In genomic region chr10:75835307-75835706, GRCm38 (mm10) we compare ENCODE assay signal across 8 mouse cellular contexts. TPM values are rescaled to one million over a fixed set of nuclear protein-coding genes. Genes with fewer than 3 reads are reported as not detected.
DNase-seq lines count a peak whose midpoint lies in the region; ATAC-seq lines count a peak whose summit lies in the region.

No protein-coding gene starts in this region.

- H3K9ac ChIP-seq in forebrain, embryonic 11.5 days (ENCODE audit: low read length) = no peak overlapping the region
- no peak overlapping the region for H3K9ac ChIP-seq in limb, embryonic 11.5 days (ENCODE audit: low read length)
- H3K9ac ChIP-seq in midbrain, embryonic 11.5 days (ENCODE audit: low read length) = no peak overlapping the region
- H3K9ac ChIP-seq in stomach, embryonic 16.5 days (ENCODE audit: low read length) = peak overlapping the region; percentile 68

- no peak overlapping the region for H3K27ac ChIP-seq in forebrain, embryonic 11.5 days (ENCODE audit: low read depth, low read length)
- H3K27ac ChIP-seq in limb, embryonic 11.5 days (replicated peaks; ENCODE audit: low read depth, low read length) = no peak overlapping the region
- no peak overlapping the region for H3K27ac ChIP-seq in midbrain, embryonic 11.5 days (ENCODE audit: low read depth, low read length)
- peak overlapping the region; percentile 64 for H3K27ac ChIP-seq in stomach, embryonic 16.5 days (ENCODE audit: low read length)

- peak overlapping the region; percentile 57; the same call in 1 of the 2 replicates for H3K4me2 ChIP-seq in forebrain, embryonic 11.5 days (ENCODE audit: low read depth, low read length, severe bottlenecking)
- H3K4me2 ChIP-seq in limb, embryonic 11.5 days (ENCODE audit: low read depth, severe bottlenecking) = peak overlapping the region; percentile 32
- peak overlapping the region; percentile 32 for H3K4me2 ChIP-seq in midbrain, embryonic 11.5 days
- H3K4me2 ChIP-seq in stomach, embryonic 16.5 days (ENCODE audit: low read depth, low read length) = peak overlapping the region; percentile 84

- no peaks in the 10 kb centered on the region for H3K36me3 ChIP-seq in forebrain, embryonic 11.5 days (ENCODE audit: control insufficient read depth, insufficient read depth, low read length)
- no peaks in the 10 kb centered on the region for H3K36me3 ChIP-seq in limb, embryonic 11.5 days (ENCODE audit: control insufficient read depth, insufficient read depth, low read length)
- no peaks in the 10 kb centered on the region for H3K36me3 ChIP-seq in midbrain, embryonic 11.5 days (ENCODE audit: control insufficient read depth, insufficient read depth, low read length)
- no peaks in the 10 kb centered on the region for H3K36me3 ChIP-seq in stomach, embryonic 16.5 days (ENCODE audit: control insufficient read depth, insufficient read depth, low read length)

- peaks cover 4% of the 10 kb centered on the region for H3K4me1 ChIP-seq in forebrain, embryonic 11.5 days (replicated peaks; ENCODE audit: control insufficient read depth, insufficient read depth, low read length)
- H3K4me1 ChIP-seq in limb, embryonic 11.5 days (ENCODE audit: control insufficient read depth, insufficient read depth, low read length) = peaks cover 10% of the 10 kb centered on the region
- H3K4me1 ChIP-seq in midbrain, embryonic 11.5 days (ENCODE audit: control insufficient read depth, insufficient read depth, low read length) = peaks cover 18% of the 10 kb centered on the region
- H3K4me1 ChIP-seq in stomach, embryonic 16.5 days (ENCODE audit: control insufficient read depth, insufficient read depth, low read length) = peaks cover 22% of the 10 kb centered on the region

- no peaks in the 10 kb centered on the region for H3K9me3 ChIP-seq in forebrain, embryonic 11.5 days (ENCODE audit: control insufficient read depth, low read length)
- H3K9me3 ChIP-seq in limb, embryonic 11.5 days (ENCODE audit: control insufficient read depth, low read length) = no peaks in the 10 kb centered on the region
- no peaks in the 10 kb centered on the region for H3K9me3 ChIP-seq in midbrain, embryonic 11.5 days (ENCODE audit: control insufficient read depth, low read length)
- H3K9me3 ChIP-seq in stomach, embryonic 16.5 days (replicated peaks; ENCODE audit: control insufficient read depth, low read length) = no peaks in the 10 kb centered on the region

- DNase-seq in cerebellum, adult 11-12 months = peak; percentile 64
- no peak for DNase-seq in cerebellum, postnatal 4 days (ENCODE audit: low spot score in 2 of 2)
- peak; percentile 83 for DNase-seq in adrenal gland, postnatal 10 days
- DNase-seq in forebrain, embryonic 11.5 days (ENCODE audit: low spot score) = peak; percentile 64
- DNase-seq in heart, postnatal 36 days = peak; percentile 61 to 69
- DNase-seq in limb, embryonic 11.5 days (ENCODE audit: low spot score) = peak; percentile 53
- DNase-seq in midbrain, embryonic 11.5 days (ENCODE audit: low spot score, missing footprints) = peak; percentile 91

- no peak for ATAC-seq in forebrain, embryonic 11.5 days (replicated peaks; ENCODE audit: low FRiP score)
- ATAC-seq in limb, embryonic 11.5 days (ENCODE audit: insufficient number of reproducible peaks, low FRiP score, low TSS enrichment, low read depth) = no peak
- ATAC-seq in midbrain, embryonic 11.5 days (ENCODE audit: low FRiP score) = no peak
- peak; percentile 35; the same call in 1 of the 2 replicates for ATAC-seq in stomach, embryonic 16.5 days (ENCODE audit: insufficient read depth, low FRiP score)

- 1% methylated on average over 10 of the region's 10 CpGs for WGBS in forebrain, embryonic 11.5 days
- under 1% methylated on average over 10 of the region's 10 CpGs for WGBS in limb, embryonic 11.5 days
- WGBS in midbrain, embryonic 11.5 days = 3% methylated on average over 10 of the region's 10 CpGs
- WGBS in stomach, embryonic 16.5 days = 1% methylated on average over 10 of the region's 10 CpGs

- H3K4me3 ChIP-seq in forebrain, embryonic 11.5 days (ENCODE audit: low read depth, low read length) = peak overlapping the region; percentile 9; the same call in 1 of the 2 replicates
- peak overlapping the region; percentile 19; the same call in 1 of the 2 replicates for H3K4me3 ChIP-seq in limb, embryonic 11.5 days (ENCODE audit: low read depth, low read length)
- H3K4me3 ChIP-seq in midbrain, embryonic 11.5 days (ENCODE audit: low read depth, low read length) = 0 out of 2 replicates have a peak overlapping the region, but pooled peaks have one; percentile 2
- H3K4me3 ChIP-seq in stomach, embryonic 16.5 days (replicated peaks; ENCODE audit: low read length) = peak overlapping the region; percentile 47

- intact Hi-C loops in heart, postnatal 36 days (cut with DNase I) = loop anchor here (5.0 kb wide), 1 partner anchor 248 kb away; the partner anchor contains the start of gene Ggt5

- H3K27me3 ChIP-seq in forebrain, embryonic 11.5 days (ENCODE audit: control insufficient read depth, insufficient read depth, low read length) = peaks cover 14% of the 10 kb centered on the region; the same call in 1 of the 2 replicates
- no peaks in the 10 kb centered on the region for H3K27me3 ChIP-seq in limb, embryonic 11.5 days (ENCODE audit: control insufficient read depth, insufficient read depth, low read length)
- H3K27me3 ChIP-seq in midbrain, embryonic 11.5 days (ENCODE audit: control insufficient read depth, insufficient read depth, low read length) = peaks cover 8% of the 10 kb centered on the region; the same call in 1 of the 2 replicates
- H3K27me3 ChIP-seq in stomach, embryonic 16.5 days (ENCODE audit: control insufficient read depth, insufficient read depth, low read length) = no peaks in the 10 kb centered on the region

RNA-seq across cellular contexts. Expression of gene Gstt2, which starts 1.9 kb away (rescaled TPM):
- 10 to 100 TPM; 38.2 to 45.8 TPM for total RNA-seq in adrenal gland, postnatal 10 days (2021)
- polyA plus RNA-seq in forebrain, embryonic 11.5 days (2014; fragmentation: Nextera tagmentation; extraction: Ambion mirVana) = 6.9 and 8.8 TPM in 2 replicates
- total RNA-seq in heart, postnatal 36 days (2021) = 10 to 100 TPM; 13.2 to 13.5 TPM
- 7.8 and 9.5 TPM in 2 replicates for polyA plus RNA-seq in limb, embryonic 11.5 days (2014; fragmentation: Nextera tagmentation; extraction: Ambion mirVana)
- polyA plus RNA-seq in midbrain, embryonic 11.5 days (2014; fragmentation: Nextera tagmentation; extraction: Ambion mirVana) = 6.3 and 8.4 TPM in 2 replicates
- polyA plus RNA-seq in stomach, embryonic 16.5 days (2015; fragmentation: Nextera tagmentation; extraction: Ambion mirVana) = 64.8 and 76.9 TPM in 2 replicates

RNA-seq across cellular contexts. Expression of gene Gstt4, which starts 13.0 kb away (rescaled TPM):
- 1 to 10 TPM in 1 of 2 experiments, under 1 TPM in 1; 0.36 to 1.0 TPM for total RNA-seq in adrenal gland, postnatal 10 days (2021)
- not detected in 2 replicates for polyA plus RNA-seq in forebrain, embryonic 11.5 days (2014; fragmentation: Nextera tagmentation; extraction: Ambion mirVana)
- total RNA-seq in heart, postnatal 36 days (2021) = not detected
- not detected in 2 replicates for polyA plus RNA-seq in limb, embryonic 11.5 days (2014; fragmentation: Nextera tagmentation; extraction: Ambion mirVana)
- not detected in 2 replicates for polyA plus RNA-seq in midbrain, embryonic 11.5 days (2014; fragmentation: Nextera tagmentation; extraction: Ambion mirVana)
- not detected in 2 replicates for polyA plus RNA-seq in stomach, embryonic 16.5 days (2015; fragmentation: Nextera tagmentation; extraction: Ambion mirVana)

RNA-seq across cellular contexts. Expression of gene Mif, which starts 24.7 kb away (rescaled TPM):
- total RNA-seq in adrenal gland, postnatal 10 days (2021) = 100 to 1,000 TPM; 267 to 281 TPM
- 2,277 and 2,481 TPM in 2 replicates for polyA plus RNA-seq in forebrain, embryonic 11.5 days (2014; fragmentation: Nextera tagmentation; extraction: Ambion mirVana)
- total RNA-seq in heart, postnatal 36 days (2021) = 100 to 1,000 TPM; 196 to 202 TPM
- polyA plus RNA-seq in limb, embryonic 11.5 days (2014; fragmentation: Nextera tagmentation; extraction: Ambion mirVana) = 2,626 and 2,699 TPM in 2 replicates
- 1,631 and 1,834 TPM in 2 replicates for polyA plus RNA-seq in midbrain, embryonic 11.5 days (2014; fragmentation: Nextera tagmentation; extraction: Ambion mirVana)
- polyA plus RNA-seq in stomach, embryonic 16.5 days (2015; fragmentation: Nextera tagmentation; extraction: Ambion mirVana) = 1,459 and 1,538 TPM in 2 replicates

RNA-seq across cellular contexts. Expression of gene Gstt1, which starts 36.9 kb away (rescaled TPM):
- 10 to 100 TPM; 60.2 to 60.4 TPM for total RNA-seq in adrenal gland, postnatal 10 days (2021)
- 4.6 and 5.2 TPM in 2 replicates for polyA plus RNA-seq in forebrain, embryonic 11.5 days (2014; fragmentation: Nextera tagmentation; extraction: Ambion mirVana)
- 10 to 100 TPM; 14.5 to 20.3 TPM for total RNA-seq in heart, postnatal 36 days (2021)
- 4.4 and 5.5 TPM in 2 replicates for polyA plus RNA-seq in limb, embryonic 11.5 days (2014; fragmentation: Nextera tagmentation; extraction: Ambion mirVana)
- 4.9 and 6.1 TPM in 2 replicates for polyA plus RNA-seq in midbrain, embryonic 11.5 days (2014; fragmentation: Nextera tagmentation; extraction: Ambion mirVana)
- polyA plus RNA-seq in stomach, embryonic 16.5 days (2015; fragmentation: Nextera tagmentation; extraction: Ambion mirVana) = 20.6 and 20.8 TPM in 2 replicates

RNA-seq across cellular contexts. Expression of gene Gstt3, which starts 54.1 kb away (rescaled TPM):
- total RNA-seq in adrenal gland, postnatal 10 days (2021) = 10 to 100 TPM; 18.7 to 21.5 TPM
- 1.2 and 1.6 TPM in 2 replicates for polyA plus RNA-seq in forebrain, embryonic 11.5 days (2014; fragmentation: Nextera tagmentation; extraction: Ambion mirVana)
- total RNA-seq in heart, postnatal 36 days (2021) = 1 to 10 TPM; 4.1 to 4.8 TPM
- polyA plus RNA-seq in limb, embryonic 11.5 days (2014; fragmentation: Nextera tagmentation; extraction: Ambion mirVana) = 6.4 and 7.9 TPM in 2 replicates
- polyA plus RNA-seq in midbrain, embryonic 11.5 days (2014; fragmentation: Nextera tagmentation; extraction: Ambion mirVana) = 1.0 and 1.2 TPM in 2 replicates
- 50.2 and 55.5 TPM in 2 replicates for polyA plus RNA-seq in stomach, embryonic 16.5 days (2015; fragmentation: Nextera tagmentation; extraction: Ambion mirVana)

Comparison
In these comparisons a context has a peak if more than half of its experiments do, and no peak if none do; other contexts are left out.
1. DNase-seq: peak in cerebellum, adult 11-12 months (single experiment), adrenal gland, postnatal 10 days (single experiment), forebrain, embryonic 11.5 days (single experiment), heart, postnatal 36 days (2 of 2), limb, embryonic 11.5 days (single experiment) and midbrain, embryonic 11.5 days (single experiment); none in cerebellum, postnatal 4 days (0 of 2).
2. H3K4me2 ChIP-seq: peak in every context shown above with its lines; median percentile 84 in stomach, embryonic 16.5 days; 57 in forebrain, embryonic 11.5 days; 32 in limb, embryonic 11.5 days; 32 in midbrain, embryonic 11.5 days.
3. Peak in every context shown above with its lines, with median percentiles within 50 percentile points of each other: H3K4me3 ChIP-seq.